Mouse (Mus musculus): ENCODE results near the gene Olfr460. TPM values are rescaled to one million over a fixed set of nuclear protein-coding genes. Genes with fewer than 3 reads are reported as not detected.
A peak's percentile ranks its signal among the peaks of the same experiment; 100 is the strongest.
"Not testable (repeated sequence)": the region's sequence is repeated elsewhere in the genome, so short reads cannot be mapped to it uniquely, and the experiment has no call there.

Olfr460 gene
- total RNA-seq (2021) = not detected
- long read RNA-seq, experiment 1 = 0 reads
- long read RNA-seq, experiment 2 = 0 reads

DNA sequence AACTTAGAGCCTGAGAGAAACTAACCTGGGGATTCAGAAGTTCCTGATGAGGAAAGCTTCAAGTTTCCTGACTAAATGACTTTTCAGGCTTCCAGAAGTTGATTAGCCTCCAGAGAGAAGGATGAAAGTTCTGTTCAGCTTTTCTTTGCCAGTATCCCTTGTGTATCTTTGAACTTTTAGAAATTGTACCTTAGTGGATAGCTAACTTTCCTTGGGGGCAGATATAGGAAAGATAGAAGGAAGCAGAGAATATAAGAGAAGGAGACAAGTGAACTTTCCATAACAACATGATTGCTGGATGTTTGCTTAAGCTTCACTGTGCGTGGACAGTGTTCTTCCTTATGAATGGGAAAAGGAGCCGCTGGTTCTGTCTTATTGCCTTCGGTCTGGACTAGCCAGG is at the start of gene Olfr460:
Gene Olfr460 (plus strand): TSS at position 301 of the 400 bp plus-strand sequence.
- no peak for TF ChIP-seq CTCF (conservative IDR thresholded peaks at IDR 0.05)
- H3K4me3 ChIP-seq = no peak within 1 kb of the TSS
- H3K27ac ChIP-seq = no peak within 1 kb of the TSS
- no peak for DNase-seq (ENCODE audit: low spot score in 2 of 2)

DNA sequence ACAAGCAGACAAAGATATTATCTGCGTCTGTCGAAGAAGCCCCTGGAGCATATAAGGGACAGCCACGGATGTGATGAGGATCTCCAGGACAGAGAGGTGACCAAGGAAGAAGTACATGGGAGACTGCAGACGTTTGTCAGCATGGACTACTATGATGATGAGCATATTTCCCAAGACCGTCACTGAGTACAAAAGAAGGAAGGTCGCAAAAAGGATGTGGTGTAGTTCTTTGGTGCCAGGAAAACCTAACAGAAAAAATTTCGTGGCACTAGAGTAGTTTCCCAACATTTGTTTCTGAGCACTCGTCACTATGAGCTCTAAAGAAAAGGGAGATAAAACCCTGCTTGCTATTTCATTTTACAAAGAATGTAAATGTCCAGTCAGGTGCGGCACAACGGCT is 24.6 kb upstream of the Olfr460 start:
- no peak for DNase-seq (ENCODE audit: low spot score in 2 of 2)
- Histone ChIP-seq H3K27ac (no peak overlapping the region), H3K4me3 (no peak overlapping the region)
- TF ChIP-seq CTCF (conservative IDR thresholded peaks at IDR 0.05) = no peak

DNA sequence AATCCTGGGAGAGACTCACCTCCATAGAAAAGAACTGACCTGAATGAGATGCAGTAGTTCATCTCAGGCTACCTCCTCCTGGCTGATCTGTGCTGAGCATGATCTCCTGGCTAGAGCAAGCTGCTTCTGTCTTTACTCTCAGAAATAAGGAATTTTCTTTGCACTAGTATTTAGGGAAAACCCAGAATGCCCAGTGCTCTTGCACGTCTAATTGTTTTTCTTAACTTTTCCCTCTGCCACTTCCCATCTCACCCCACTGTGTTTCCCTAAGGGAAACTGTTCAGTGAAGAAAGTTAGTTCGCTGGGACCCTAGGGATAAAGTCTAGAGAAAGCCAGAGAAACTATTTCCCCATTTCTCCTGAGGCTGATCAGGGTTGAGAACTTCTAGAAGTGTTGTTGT is 14.3 kb upstream of the Olfr460 start, which contains the start of gene Olfr461:
Gene Olfr461 (minus strand): TSS at position 101 of the 400 bp plus-strand sequence.
- no peak for TF ChIP-seq CTCF (conservative IDR thresholded peaks at IDR 0.05)
- Histone ChIP-seq H3K4me3 (no peak within 1 kb of the TSS), H3K27ac (no peak within 1 kb of the TSS)
- DNase-seq (ENCODE audit: low spot score in 2 of 2) = no peak

DNA sequence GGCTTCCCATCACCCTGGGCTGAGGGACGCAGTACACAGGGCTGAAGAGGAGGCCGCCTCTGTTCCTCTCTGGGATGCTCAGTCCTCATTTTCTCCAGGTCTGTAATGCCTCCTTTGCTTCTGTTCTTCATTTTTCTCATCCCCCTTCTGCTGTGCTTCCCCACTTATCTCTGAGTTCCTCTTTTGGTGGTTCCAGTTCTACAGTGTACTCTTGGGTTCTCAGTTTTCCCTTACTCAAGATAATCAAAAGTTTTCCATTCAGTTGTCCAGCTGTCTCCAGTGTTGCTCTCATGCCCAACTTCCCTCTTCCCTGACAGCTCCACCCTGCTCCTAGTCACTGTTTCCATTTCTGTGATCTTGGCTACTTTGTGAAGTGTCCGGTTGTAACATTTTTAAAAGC is 4.3 kb downstream of the Olfr460 start:
- no peak for DNase-seq (ENCODE audit: low spot score in 2 of 2)
- Histone ChIP-seq H3K27ac (no peak overlapping the region), H3K4me3 (no peak overlapping the region)
- no peak for TF ChIP-seq CTCF (conservative IDR thresholded peaks at IDR 0.05)

DNA sequence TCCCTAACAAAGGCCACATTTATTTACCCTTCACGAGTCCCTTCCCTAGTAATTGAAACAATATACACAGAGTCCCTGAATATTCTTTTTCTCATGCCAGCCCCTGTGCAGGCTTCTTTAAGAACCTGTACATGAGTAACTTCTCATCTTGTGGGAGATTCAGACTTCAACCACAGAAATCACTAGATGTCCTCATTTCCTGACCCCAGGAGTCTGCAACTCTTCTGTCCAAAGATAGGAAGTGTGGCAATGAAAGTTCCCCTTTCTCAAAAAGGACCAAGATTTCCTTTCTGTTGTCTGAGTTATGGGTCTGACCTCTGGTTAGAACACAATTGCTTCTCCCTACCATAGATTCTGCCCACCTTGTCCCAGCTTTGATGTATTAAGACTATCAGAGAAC is 7.0 kb downstream of the Olfr460 start:
- TF ChIP-seq CTCF (conservative IDR thresholded peaks at IDR 0.05) = no peak
- no peak for DNase-seq (ENCODE audit: low spot score in 2 of 2)
- no peak overlapping the region for H3K4me3 ChIP-seq
- no peak overlapping the region for H3K27ac ChIP-seq

DNA sequence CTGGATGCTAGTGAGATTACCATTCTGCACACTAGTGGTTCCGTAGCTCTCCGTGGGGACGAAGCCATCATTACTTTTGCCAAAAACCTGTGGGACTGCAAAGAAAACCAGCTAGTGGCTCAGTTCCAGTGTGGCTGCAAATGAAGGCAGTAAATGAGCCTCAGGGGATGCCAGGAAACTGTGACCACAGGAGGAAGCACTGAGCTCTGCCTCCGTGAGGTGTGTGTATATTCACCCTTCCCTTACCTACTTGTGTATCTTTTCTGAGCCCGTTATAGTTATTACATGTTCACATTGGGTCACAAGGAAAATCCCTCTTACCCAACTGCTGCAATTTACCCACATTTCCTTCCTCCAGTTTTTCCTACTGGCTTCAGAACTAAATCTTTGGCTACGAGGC is 15.0 kb downstream of the Olfr460 start:
- no peak overlapping the region for H3K4me3 ChIP-seq
- DNase-seq (ENCODE audit: low spot score in 2 of 2) = no peak
- no peak overlapping the region for H3K27ac ChIP-seq
- 0 out of 2 replicates have a peak, but pooled peaks have one; percentile 8 for TF ChIP-seq CTCF (conservative IDR thresholded peaks at IDR 0.05)

DNA sequence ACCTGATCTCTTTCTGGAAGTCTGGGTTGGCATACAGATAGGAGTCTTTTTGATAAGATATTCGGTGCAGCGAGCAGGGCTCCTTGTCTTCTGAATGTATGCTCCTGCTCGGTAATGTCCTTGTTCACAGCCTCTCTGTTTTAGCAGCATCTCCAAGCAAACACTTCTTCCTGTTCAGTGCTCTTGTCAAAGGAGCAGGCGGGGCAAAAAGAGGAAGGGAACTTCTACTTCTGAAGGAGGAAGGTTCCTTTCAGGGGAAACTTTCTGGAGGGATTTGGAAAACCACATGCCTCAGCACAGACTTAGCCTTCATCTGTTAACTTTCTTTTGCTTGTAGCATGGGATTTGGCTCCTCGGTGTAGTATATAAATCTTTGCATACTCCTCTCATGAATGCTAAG is 16.4 kb downstream of the Olfr460 start, which contains the start of gene Clec5a:
Gene Clec5a (minus strand): TSS at position 177 of the 400 bp plus-strand sequence.
- Histone ChIP-seq H3K27ac (no peak within 1 kb of the TSS), H3K4me3 (no peak within 1 kb of the TSS)
- no peak for DNase-seq (ENCODE audit: low spot score in 2 of 2)
- TF ChIP-seq CTCF (conservative IDR thresholded peaks at IDR 0.05) = no peak

DNA sequence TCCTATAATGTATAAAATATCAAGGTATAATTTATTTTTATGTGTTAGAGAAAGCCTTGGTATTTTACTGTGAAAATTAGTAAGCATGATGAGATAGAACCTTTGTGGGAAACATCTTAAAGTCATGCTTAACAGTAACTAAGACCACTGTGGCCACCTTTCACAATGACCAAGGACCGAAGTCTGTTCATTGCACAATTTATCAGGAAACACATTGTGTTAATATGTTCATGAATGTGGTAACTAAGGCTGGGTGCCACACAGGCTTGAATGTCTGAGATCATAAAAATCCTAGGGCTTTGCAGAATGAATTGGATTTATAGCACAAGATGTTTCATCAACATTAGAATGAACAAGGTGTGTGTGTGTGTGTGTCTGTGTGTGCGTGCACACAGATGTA is 19.1 kb downstream of the Olfr460 start:
- Histone ChIP-seq H3K27ac (no peak overlapping the region), H3K4me3 (no peak overlapping the region)
- DNase-seq (ENCODE audit: low spot score in 2 of 2) = no peak
- no peak for TF ChIP-seq CTCF (conservative IDR thresholded peaks at IDR 0.05)

DNA sequence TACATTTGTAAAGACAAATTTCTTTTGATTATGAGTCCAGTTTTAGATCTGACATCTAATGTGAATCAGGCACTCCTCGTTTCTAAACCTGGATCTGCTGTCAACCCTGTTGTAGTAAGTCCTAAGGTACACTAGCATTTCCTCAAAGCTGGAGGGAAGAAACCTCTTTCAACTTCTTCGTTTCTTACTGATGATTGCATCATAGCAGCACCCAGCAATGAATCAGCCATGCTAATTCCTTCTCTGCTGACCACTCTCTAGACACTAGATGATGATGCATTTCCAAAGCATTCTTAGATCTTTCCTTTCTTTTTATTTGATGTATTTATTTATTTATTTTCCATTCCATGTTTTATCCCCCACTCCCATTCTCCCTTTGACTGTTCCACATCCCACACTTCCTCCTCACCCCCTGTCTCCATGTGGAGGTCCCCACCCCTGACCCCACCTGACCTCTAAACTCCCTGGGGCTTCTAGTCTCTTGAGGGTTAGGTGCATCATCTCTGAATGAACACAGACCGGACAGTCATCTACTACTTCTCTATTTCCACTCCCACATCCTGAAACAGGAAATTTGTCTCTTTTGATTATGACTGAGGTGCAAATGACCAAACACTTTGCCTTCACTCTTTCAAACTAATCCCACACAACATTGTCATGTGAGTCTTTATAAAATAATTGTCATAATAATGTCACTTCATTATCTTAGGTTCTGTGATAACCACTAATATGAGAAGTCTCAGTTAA is 25.7 kb downstream of the Olfr460 start:
- no peak overlapping the region for H3K4me3 ChIP-seq
- no peak for TF ChIP-seq CTCF (conservative IDR thresholded peaks at IDR 0.05)
- no peak overlapping the region for H3K27ac ChIP-seq
- no peak for DNase-seq (ENCODE audit: low spot score in 2 of 2)

DNA sequence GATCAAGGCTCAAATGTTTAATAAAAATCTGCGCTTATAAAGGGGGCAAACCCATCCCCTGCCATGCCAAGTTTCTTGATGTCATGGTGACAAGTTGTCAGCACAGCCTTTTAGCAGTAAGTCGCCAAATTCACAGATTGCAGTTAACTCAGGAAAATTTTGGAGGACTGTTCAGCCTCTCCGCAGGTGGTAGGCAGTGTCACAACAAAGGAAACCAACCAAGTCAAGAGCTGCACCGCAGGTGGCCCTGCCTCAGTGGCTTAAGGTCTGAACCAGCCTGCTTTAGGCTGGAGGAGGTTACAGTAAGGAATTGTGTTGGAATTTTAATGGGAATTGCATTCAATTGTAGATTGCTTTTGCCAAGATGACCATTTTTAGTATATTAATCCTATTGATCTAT is 29.3 kb downstream of the Olfr460 start:
- not testable (repeated sequence) for H3K27ac ChIP-seq; DNase-seq (ENCODE audit: low spot score in 2 of 2); H3K4me3 ChIP-seq

DNA sequence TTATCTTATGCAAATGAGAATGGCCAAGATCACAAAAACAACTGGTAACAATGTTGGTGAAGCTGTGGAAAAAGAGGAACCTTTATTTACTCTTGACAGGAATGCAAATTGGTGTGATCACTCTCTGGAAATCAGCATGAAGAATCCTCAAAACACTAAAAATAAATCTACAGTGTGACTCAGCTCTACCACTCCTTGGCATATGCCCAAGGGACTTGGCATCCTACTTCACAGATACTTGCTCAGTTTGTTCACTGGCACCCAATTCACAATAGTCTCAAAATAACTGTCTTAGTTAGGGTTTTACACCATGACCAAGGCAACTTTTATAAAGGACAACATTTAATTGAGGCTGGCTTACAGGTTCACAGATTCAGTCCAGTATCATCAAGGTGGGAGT is 38.1 kb downstream of the Olfr460 start:
- H3K4me3 ChIP-seq = no peak overlapping the region
- peak; percentile 66 to 76 for DNase-seq (ENCODE audit: low spot score in 2 of 2)
- H3K27ac ChIP-seq = no peak overlapping the region
- TF ChIP-seq CTCF (conservative IDR thresholded peaks at IDR 0.05) = no peak

DNA sequence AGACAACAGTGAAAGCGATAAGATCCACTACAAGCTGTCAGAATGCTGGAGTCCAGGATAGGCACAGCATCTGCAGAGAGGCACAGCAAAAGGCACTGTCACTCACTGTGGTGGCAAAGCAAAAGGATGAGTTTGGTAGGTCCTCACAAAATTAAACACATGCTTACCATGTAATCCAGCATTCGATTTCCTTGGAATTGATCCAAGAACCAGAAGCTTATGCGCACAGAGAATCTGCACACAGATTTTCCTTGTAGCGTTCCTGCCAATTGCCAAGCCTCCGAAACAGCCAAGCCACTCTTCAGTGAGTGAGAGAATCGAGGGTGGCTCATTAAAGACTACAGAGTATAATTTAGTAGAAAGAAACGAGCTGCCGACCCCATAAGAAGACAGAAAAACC is 41.0 kb downstream of the Olfr460 start:
- DNase-seq (ENCODE audit: low spot score in 2 of 2) = peak; percentile 28 to 69
- TF ChIP-seq CTCF (conservative IDR thresholded peaks at IDR 0.05) = no peak
- Histone ChIP-seq H3K27ac (no peak overlapping the region), H3K4me3 (no peak overlapping the region)

DNA sequence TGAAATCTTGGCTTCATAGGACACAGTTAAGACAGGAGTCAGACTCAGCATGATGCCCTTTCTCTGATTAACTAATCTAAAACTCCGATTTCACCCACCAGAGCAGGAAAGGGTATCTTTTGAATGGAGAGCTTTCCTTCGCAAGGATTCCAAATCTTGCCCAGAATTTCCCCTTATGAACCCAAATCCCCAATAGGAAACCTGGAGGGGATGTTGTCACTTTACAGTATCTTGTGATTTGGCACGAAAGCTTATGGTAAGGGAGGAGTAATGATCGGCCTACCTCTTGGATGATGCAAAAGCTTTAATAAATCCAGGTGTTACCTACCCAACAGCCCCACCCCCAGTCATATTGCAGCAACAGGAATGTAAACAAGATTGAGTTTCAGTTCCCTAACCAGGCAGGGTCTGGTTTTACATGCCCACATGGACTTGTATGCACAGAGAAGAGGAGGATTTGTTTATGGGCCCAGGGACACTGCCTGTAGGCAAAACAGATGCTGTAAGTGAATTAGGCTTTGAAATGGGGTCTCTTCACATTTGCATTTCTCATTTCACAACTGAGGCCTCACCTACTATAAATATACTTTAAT is 44.1 kb downstream of the Olfr460 start, which contains the start of gene Tas2r138:
Gene Tas2r138 (minus strand): TSS at position 51 of the 593 bp plus-strand sequence.
- Histone ChIP-seq H3K4me3 (no peak within 1 kb of the TSS), H3K27ac (no peak within 1 kb of the TSS)
- no peak for DNase-seq (ENCODE audit: low spot score in 2 of 2)
- no peak for TF ChIP-seq CTCF (conservative IDR thresholded peaks at IDR 0.05)

DNA sequence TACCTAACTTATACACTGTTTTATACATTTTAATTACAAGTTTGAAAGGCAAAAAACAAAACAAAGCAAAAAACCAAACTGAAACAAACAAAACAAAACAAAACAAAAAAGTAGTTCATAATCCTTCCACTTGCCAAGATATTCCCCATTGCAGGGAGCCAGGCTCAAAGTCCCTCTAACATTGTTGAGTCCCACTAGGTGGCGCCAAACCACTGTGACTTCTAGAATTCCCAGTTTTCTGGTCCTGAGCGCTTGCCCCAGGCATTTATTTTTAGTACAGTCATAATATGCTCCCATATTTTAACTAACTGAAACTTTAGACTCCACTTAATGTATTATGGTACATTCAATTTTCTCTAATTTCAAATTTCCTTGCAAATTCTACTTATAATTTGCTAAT is 48.7 kb downstream of the Olfr460 start:
- TF ChIP-seq CTCF (conservative IDR thresholded peaks at IDR 0.05) = peak; percentile 96
- no peak overlapping the region for H3K4me3 ChIP-seq
- H3K27ac ChIP-seq = no peak overlapping the region

More for the DNA sequence above, 48.7 kb downstream of the Olfr460 start:
- DNase-seq (ENCODE audit: low spot score in 2 of 2) = peak; percentile 24 to 69

Other genes starting within 250 kb of the Olfr460 start
- gene Agk, start 244.3 kb upstream of the Olfr460 start, total RNA-seq (2021) = 10 to 100 TPM; 44.9 to 45.6 TPM
- 10 to 100 TPM; 42.5 to 47.0 TPM for gene E330009J07Rik, start 133.4 kb upstream of the Olfr460 start, total RNA-seq (2021)
- not detected for gene Wee2, start 130.4 kb upstream of the Olfr460 start, total RNA-seq (2021)
- 10 to 100 TPM; 34.0 to 36.0 TPM for gene Ssbp1, start 98.1 kb upstream of the Olfr460 start, total RNA-seq (2021)
- under 1 TPM in 1 of 2 experiments, not detected in 1; 0.59 TPM for gene Tas2r137, start 78.3 kb upstream of the Olfr460 start, total RNA-seq (2021)
- under 1 TPM in 1 of 2 experiments, not detected in 1; 0.49 TPM for gene Tas2r108, start 76.0 kb upstream of the Olfr460 start, total RNA-seq (2021)
- gene Prss37, start 50.0 kb upstream of the Olfr460 start, total RNA-seq (2021) = not detected
- gene Olfr461, start 14.4 kb upstream of the Olfr460 start, total RNA-seq (2021) = not detected
- 1 to 10 TPM in 1 of 2 experiments, under 1 TPM in 1; 0.41 to 1.2 TPM for gene Clec5a, start 16.3 kb downstream of the Olfr460 start, total RNA-seq (2021)
- gene Tas2r138, start 43.8 kb downstream of the Olfr460 start, total RNA-seq (2021) = not detected
- not detected for gene Mgam, start 59.3 kb downstream of the Olfr460 start, total RNA-seq (2021)

All from layer of hippocampus, adult 2 months (tissue).